Mouse (Mus musculus) gastrocnemius, adult 2 months (tissue): ENCODE results near the gene Slc25a45. TPM values are rescaled to one million over a fixed set of nuclear protein-coding genes. Genes with fewer than 3 reads are reported as not detected.
A peak's percentile ranks its signal among the peaks of the same experiment; 100 is the strongest.

ENCODE experiments used
- DNase-seq: peaks from one replicate; pipeline ENCODE4 v3.0.0; 2022
- H3K27ac ChIP-seq: fragments of 200-600 bp; 2 replicates; pipeline ENCODE4 v1.8.1; 2022; ENCODE audit warnings: mild to moderate bottlenecking
- H3K4me3 ChIP-seq: fragments of 200-600 bp; 2 replicates; pipeline ENCODE4 v1.8.1; 2022; ENCODE audit warnings: mild to moderate bottlenecking, moderate library complexity
- CTCF ChIP-seq: fragments of 200-600 bp; IDR thresholded peaks from 2 replicates; pipeline ENCODE4 v1.8.1; 2022; ENCODE audit warnings: antibody characterized with exemption, mild to moderate bottlenecking, moderate library complexity
- intact Hi-C: fragments of 180-260 bp; cut with DNase I; formaldehyde crosslinking; loops from one replicate; pipeline ENCODE4 v1.15.1; 2025
- total RNA-seq, 2 experiments: library from RNA; stranded (reverse); gene quantifications; 2 replicates each; pipeline ENCODE4 v1.2.3; 2021

Gene Slc25a45
- total RNA-seq, 2 experiments from 2014 or later, result 0.79 to 0.84 TPM

- intact Hi-C loops, result no loop called here
Observed at GRCm38 (mm10) chr19:5935266-5935665, 57.7 kb downstream of the Slc25a45 start.

More at GRCm38 (mm10) chr19:5935266-5935665, 57.7 kb downstream of the Slc25a45 start:
- DNase-seq, result peak; percentile 73
- no peak overlapping the region for H3K4me3 ChIP-seq
- H3K27ac ChIP-seq, result peak overlapping the region; percentile 65
- no peak for TF ChIP-seq CTCF

Other genes with a start within 250 kb of the Slc25a45 start
- 10 to 100 TPM; 14.6 to 14.7 TPM for gene Rela, start 240.3 kb upstream of the Slc25a45 start, total RNA-seq
- gene Sipa1, start 214.1 kb upstream of the Slc25a45 start, total RNA-seq, result 10 to 100 TPM in 1 of 2 experiments, 1 to 10 TPM in 1; 10.0 to 11.0 TPM
- 10 to 100 TPM in 1 of 2 experiments, 1 to 10 TPM in 1; 8.7 to 11.8 TPM for gene Map3k11, start 189.1 kb upstream of the Slc25a45 start, total RNA-seq
- 10 to 100 TPM; 12.6 to 14.0 TPM for gene Pcnx3, start 188.9 kb upstream of the Slc25a45 start, total RNA-seq
- not detected for gene Kcnk7, start 173.4 kb upstream of the Slc25a45 start, total RNA-seq
- gene Ehbp1l1, start 151.5 kb upstream of the Slc25a45 start, total RNA-seq, result 100 to 1,000 TPM; 218 to 220 TPM
- 10 to 100 TPM; 22.2 to 22.6 TPM for gene Fam89b, start 148.2 kb upstream of the Slc25a45 start, total RNA-seq
- gene Ltbp3, start 136.9 kb upstream of the Slc25a45 start, total RNA-seq, result 10 to 100 TPM; 32.4 to 44.6 TPM
- 10 to 100 TPM; 71.2 to 78.6 TPM for gene Scyl1, start 106.4 kb upstream of the Slc25a45 start, total RNA-seq
- gene Frmd8, start 2.5 kb upstream of the Slc25a45 start, total RNA-seq, result 1 to 10 TPM; 3.4 to 4.0 TPM
- gene Tigd3, start 16.3 kb downstream of the Slc25a45 start, total RNA-seq, result under 1 TPM; 0.10 to 0.20 TPM
- gene Dpf2, start 35.2 kb downstream of the Slc25a45 start, total RNA-seq, result 10 to 100 TPM; 87.8 to 88.4 TPM
- gene Cdc42ep2, start 47.0 kb downstream of the Slc25a45 start, total RNA-seq, result 10 to 100 TPM in 1 of 2 experiments, 1 to 10 TPM in 1; 8.2 to 14.3 TPM
- 1 to 10 TPM; 8.9 to 9.2 TPM for gene Pola2, start 86.4 kb downstream of the Slc25a45 start, total RNA-seq
- not detected for gene Slc22a20, start 108.3 kb downstream of the Slc25a45 start, total RNA-seq
- 10 to 100 TPM; 87.0 to 93.7 TPM for gene Capn1, start 138.1 kb downstream of the Slc25a45 start, total RNA-seq
- 10 to 100 TPM; 17.1 to 20.6 TPM for gene Syvn1, start 168.8 kb downstream of the Slc25a45 start, total RNA-seq
- gene Mrpl49, start 180.0 kb downstream of the Slc25a45 start, total RNA-seq, result 10 to 100 TPM; 24.6 to 30.9 TPM
- 100 to 1,000 TPM; 410 to 473 TPM for gene Fau, start 180.0 kb downstream of the Slc25a45 start, total RNA-seq
- gene Znhit2, start 183.4 kb downstream of the Slc25a45 start, total RNA-seq, result 1 to 10 TPM; 8.3 to 8.5 TPM
- 1 to 10 TPM; 4.6 TPM for gene Tm7sf2, start 190.6 kb downstream of the Slc25a45 start, total RNA-seq
- gene Vps51, start 199.4 kb downstream of the Slc25a45 start, total RNA-seq, result 10 to 100 TPM; 20.6 to 23.9 TPM
- gene Tmem262, start 202.2 kb downstream of the Slc25a45 start, total RNA-seq, result not detected
- gene Gm28374, start 204.4 kb downstream of the Slc25a45 start, total RNA-seq, result not detected
- 10 to 100 TPM; 11.2 to 13.1 TPM for gene Zfpl1, start 207.1 kb downstream of the Slc25a45 start, total RNA-seq
- not detected for gene Cdca5, start 207.2 kb downstream of the Slc25a45 start, total RNA-seq
- not detected for gene AC131692.1, start 216.6 kb downstream of the Slc25a45 start, total RNA-seq
- gene Naaladl1, start 228.0 kb downstream of the Slc25a45 start, total RNA-seq, result not detected
- gene Sac3d1, start 240.8 kb downstream of the Slc25a45 start, total RNA-seq, result 1 to 10 TPM; 9.2 to 9.3 TPM